Mouse (Mus musculus): ENCODE measurements around the gene Mef2c. TPM values are rescaled to one million over a fixed set of nuclear protein-coding genes. Genes with fewer than 3 reads are reported as not detected.

Gene Mef2c
- polyA plus RNA-seq, 1 experiment from 2014 or later: 53.3 TPM

- H3K9ac ChIP-seq (replicated peaks; ENCODE audit: low read depth, low read length): no peak overlapping the region
- H3K9me3 ChIP-seq (ENCODE audit: control insufficient read depth, low read depth, low read length): no peaks in the 10 kb centered on the region
- no peak for ATAC-seq (ENCODE audit: insufficient number of reproducible peaks, insufficient read depth, low FRiP score, low read depth)
- H3K4me3 ChIP-seq (ENCODE audit: low read depth, low read length): no peak overlapping the region
- no peak overlapping the region for H3K4me2 ChIP-seq (replicated peaks; ENCODE audit: low read depth, low read length)
- H3K4me1 ChIP-seq (ENCODE audit: control insufficient read depth, insufficient read depth, low read length): peaks cover 7% of the 10 kb centered on the region; the same call in 1 of the 2 replicates
- H3K27ac ChIP-seq (ENCODE audit: low read length): no peak overlapping the region
- H3K36me3 ChIP-seq (ENCODE audit: control insufficient read depth, insufficient read depth, low read length): no peaks in the 10 kb centered on the region
- H3K27me3 ChIP-seq (ENCODE audit: control insufficient read depth, insufficient read depth, low read length): no peaks in the 10 kb centered on the region
- 63% methylated on average over 1 of the region's 1 CpGs for WGBS
Measured at GRCm38 (mm10) chr13:83612195-83612594, 108.4 kb downstream of the Mef2c start.

GRCm38 (mm10) chr13:83615875-83616274, 112.0 kb downstream of the Mef2c start:
- Histone ChIP-seq H3K27me3 (ENCODE audit: control insufficient read depth, insufficient read depth, low read length) (no peaks in the 10 kb centered on the region), H3K4me1 (ENCODE audit: control insufficient read depth, insufficient read depth, low read length) (no peaks in the 10 kb centered on the region), H3K27ac (ENCODE audit: low read length) (no peak overlapping the region), H3K36me3 (ENCODE audit: control insufficient read depth, insufficient read depth, low read length) (no peaks in the 10 kb centered on the region), H3K4me3 (ENCODE audit: low read depth, low read length) (no peak overlapping the region), H3K4me2 (replicated peaks; ENCODE audit: low read depth, low read length) (no peak overlapping the region), H3K9me3 (ENCODE audit: control insufficient read depth, low read depth, low read length) (no peaks in the 10 kb centered on the region), H3K9ac (replicated peaks; ENCODE audit: low read depth, low read length) (no peak overlapping the region)
- ATAC-seq (ENCODE audit: insufficient number of reproducible peaks, insufficient read depth, low FRiP score, low read depth): no peak
- 80% methylated on average over 3 of the region's 3 CpGs for WGBS

- H3K27me3 ChIP-seq (ENCODE audit: control insufficient read depth, insufficient read depth, low read length): no peaks in the 10 kb centered on the region
- 86% methylated on average over 4 of the region's 4 CpGs for WGBS
- no peak for ATAC-seq (ENCODE audit: insufficient number of reproducible peaks, insufficient read depth, low FRiP score, low read depth)
Measured at GRCm38 (mm10) chr13:83624651-83625050, 120.8 kb downstream of the Mef2c start.

DNA sequence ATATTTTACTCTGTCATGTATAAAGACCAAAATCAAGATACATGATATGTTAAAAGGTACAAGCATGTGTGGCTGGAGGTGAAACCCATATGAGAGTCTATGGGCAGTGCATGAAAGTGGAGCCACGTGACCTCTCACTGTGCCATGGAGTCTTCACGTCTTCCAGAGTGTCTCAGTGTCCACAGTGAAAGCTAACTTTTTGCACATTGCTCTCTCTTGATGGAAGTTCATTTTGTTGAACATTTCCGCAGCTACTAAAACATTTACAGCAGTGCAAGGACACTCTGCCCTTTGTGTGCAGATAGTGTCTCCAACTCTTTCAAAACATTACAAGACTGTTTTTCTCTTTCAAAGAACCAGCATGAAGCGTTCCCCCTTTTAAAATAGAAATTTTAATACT, 123.6 kb downstream of the Mef2c start:
- Histone ChIP-seq H3K4me1 (ENCODE audit: control insufficient read depth, insufficient read depth, low read length) (no peaks in the 10 kb centered on the region), H3K27me3 (ENCODE audit: control insufficient read depth, insufficient read depth, low read length) (no peaks in the 10 kb centered on the region), H3K36me3 (ENCODE audit: control insufficient read depth, insufficient read depth, low read length) (no peaks in the 10 kb centered on the region), H3K9ac (replicated peaks; ENCODE audit: low read depth, low read length) (no peak overlapping the region), H3K4me2 (replicated peaks; ENCODE audit: low read depth, low read length) (no peak overlapping the region), H3K4me3 (ENCODE audit: low read depth, low read length) (no peak overlapping the region), H3K27ac (ENCODE audit: low read length) (no peak overlapping the region), H3K9me3 (ENCODE audit: control insufficient read depth, low read depth, low read length) (no peaks in the 10 kb centered on the region)
- no peak for ATAC-seq (ENCODE audit: insufficient number of reproducible peaks, insufficient read depth, low FRiP score, low read depth)
- WGBS: 87% methylated on average over 4 of the region's 4 CpGs

More at GRCm38 (mm10) chr13:83624651-83625050, 120.8 kb downstream of the Mef2c start:
- no peaks in the 10 kb centered on the region for H3K36me3 ChIP-seq (ENCODE audit: control insufficient read depth, insufficient read depth, low read length)
- H3K4me2 ChIP-seq (replicated peaks; ENCODE audit: low read depth, low read length): no peak overlapping the region
- H3K27ac ChIP-seq (ENCODE audit: low read length): no peak overlapping the region
- H3K4me3 ChIP-seq (ENCODE audit: low read depth, low read length): no peak overlapping the region
- H3K9ac ChIP-seq (replicated peaks; ENCODE audit: low read depth, low read length): no peak overlapping the region
- no peaks in the 10 kb centered on the region for H3K9me3 ChIP-seq (ENCODE audit: control insufficient read depth, low read depth, low read length)
- H3K4me1 ChIP-seq (ENCODE audit: control insufficient read depth, insufficient read depth, low read length): no peaks in the 10 kb centered on the region

DNA sequence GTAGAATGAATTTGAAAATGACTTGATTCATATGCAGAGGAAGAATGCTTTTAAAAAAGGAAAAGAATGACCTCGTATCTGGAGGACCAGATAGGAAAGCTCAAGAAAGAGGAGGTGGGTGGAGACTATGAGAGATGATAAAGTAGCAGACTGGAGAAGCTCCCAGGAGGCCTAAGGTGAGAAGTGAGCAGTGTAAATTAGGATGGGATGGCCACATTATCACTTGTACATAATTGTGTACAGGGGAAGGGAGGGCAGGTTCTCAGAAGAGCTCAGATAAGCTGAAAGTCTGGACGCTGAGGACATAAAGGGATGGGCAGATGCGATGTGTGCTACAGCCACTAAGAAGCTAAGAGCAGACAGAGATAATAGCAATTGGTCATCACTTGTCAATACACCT, 124.3 kb downstream of the Mef2c start:
- 81% methylated on average over 3 of the region's 3 CpGs for WGBS
- no peak overlapping the region for H3K4me2 ChIP-seq (replicated peaks; ENCODE audit: low read depth, low read length)
- no peak overlapping the region for H3K9ac ChIP-seq (replicated peaks; ENCODE audit: low read depth, low read length)
- no peaks in the 10 kb centered on the region for H3K4me1 ChIP-seq (ENCODE audit: control insufficient read depth, insufficient read depth, low read length)
- no peak for ATAC-seq (ENCODE audit: insufficient number of reproducible peaks, insufficient read depth, low FRiP score, low read depth)
- H3K27ac ChIP-seq (ENCODE audit: low read length): no peak overlapping the region
- H3K27me3 ChIP-seq (ENCODE audit: control insufficient read depth, insufficient read depth, low read length): no peaks in the 10 kb centered on the region
- H3K4me3 ChIP-seq (ENCODE audit: low read depth, low read length): no peak overlapping the region
- no peaks in the 10 kb centered on the region for H3K36me3 ChIP-seq (ENCODE audit: control insufficient read depth, insufficient read depth, low read length)
- no peaks in the 10 kb centered on the region for H3K9me3 ChIP-seq (ENCODE audit: control insufficient read depth, low read depth, low read length)

DNA sequence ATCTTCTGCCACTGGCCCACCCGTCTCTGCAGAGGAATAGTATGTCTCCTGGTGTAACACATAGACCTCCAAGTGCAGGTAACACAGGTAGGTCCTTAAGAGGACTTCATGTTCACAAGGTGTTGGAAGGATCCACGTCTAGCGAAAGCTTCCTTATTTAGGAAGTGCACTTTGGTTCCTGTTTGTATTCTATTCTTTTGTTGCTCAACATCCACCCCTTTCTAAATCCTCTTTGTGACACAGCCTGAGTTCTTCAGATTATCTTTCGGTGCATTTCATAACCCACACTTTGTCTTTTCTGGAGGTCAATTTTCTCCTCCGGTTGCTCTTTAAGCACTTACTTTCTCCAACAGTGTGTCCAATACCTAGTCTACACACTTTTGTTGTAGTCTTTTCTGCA, 129.3 kb downstream of the Mef2c start:
- Histone ChIP-seq H3K9me3 (ENCODE audit: control insufficient read depth, low read depth, low read length) (no peaks in the 10 kb centered on the region), H3K4me1 (ENCODE audit: control insufficient read depth, insufficient read depth, low read length) (no peaks in the 10 kb centered on the region), H3K9ac (replicated peaks; ENCODE audit: low read depth, low read length) (no peak overlapping the region), H3K27me3 (ENCODE audit: control insufficient read depth, insufficient read depth, low read length) (no peaks in the 10 kb centered on the region), H3K27ac (ENCODE audit: low read length) (no peak overlapping the region), H3K4me2 (replicated peaks; ENCODE audit: low read depth, low read length) (no peak overlapping the region), H3K36me3 (ENCODE audit: control insufficient read depth, insufficient read depth, low read length) (no peaks in the 10 kb centered on the region), H3K4me3 (ENCODE audit: low read depth, low read length) (no peak overlapping the region)
- WGBS: 92% methylated on average over 5 of the region's 5 CpGs
- no peak for ATAC-seq (ENCODE audit: insufficient number of reproducible peaks, insufficient read depth, low FRiP score, low read depth)

DNA sequence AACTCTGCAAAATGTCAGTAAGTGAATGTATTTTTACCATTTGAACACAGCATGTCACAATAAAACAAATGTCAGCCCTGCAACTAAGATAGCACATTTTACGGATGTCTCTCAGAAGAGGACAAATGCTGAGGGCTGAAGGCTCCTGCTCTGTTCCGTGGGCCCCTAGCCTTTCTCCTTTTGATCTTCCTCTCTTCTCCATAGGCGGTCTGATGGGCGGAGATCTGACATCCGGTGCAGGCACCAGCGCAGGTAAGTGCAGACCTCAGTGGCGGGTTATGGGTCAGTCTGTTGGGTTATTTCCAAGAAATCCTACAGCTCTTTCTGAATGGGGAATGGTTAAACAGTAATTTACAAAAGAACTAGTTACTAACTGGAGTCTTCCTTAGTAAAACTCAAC, 131.4 kb downstream of the Mef2c start:
- no peaks in the 10 kb centered on the region for H3K36me3 ChIP-seq (ENCODE audit: control insufficient read depth, insufficient read depth, low read length)
- no peak overlapping the region for H3K4me3 ChIP-seq (ENCODE audit: low read depth, low read length)
- H3K9ac ChIP-seq (replicated peaks; ENCODE audit: low read depth, low read length): no peak overlapping the region
- no peaks in the 10 kb centered on the region for H3K27me3 ChIP-seq (ENCODE audit: control insufficient read depth, insufficient read depth, low read length)
- H3K27ac ChIP-seq (ENCODE audit: low read length): no peak overlapping the region
- 42% methylated on average over 7 of the region's 7 CpGs for WGBS
- H3K4me1 ChIP-seq (ENCODE audit: control insufficient read depth, insufficient read depth, low read length): no peaks in the 10 kb centered on the region
- no peak for ATAC-seq (ENCODE audit: insufficient number of reproducible peaks, insufficient read depth, low FRiP score, low read depth)
- H3K9me3 ChIP-seq (ENCODE audit: control insufficient read depth, low read depth, low read length): no peaks in the 10 kb centered on the region
- H3K4me2 ChIP-seq (replicated peaks; ENCODE audit: low read depth, low read length): no peak overlapping the region

DNA sequence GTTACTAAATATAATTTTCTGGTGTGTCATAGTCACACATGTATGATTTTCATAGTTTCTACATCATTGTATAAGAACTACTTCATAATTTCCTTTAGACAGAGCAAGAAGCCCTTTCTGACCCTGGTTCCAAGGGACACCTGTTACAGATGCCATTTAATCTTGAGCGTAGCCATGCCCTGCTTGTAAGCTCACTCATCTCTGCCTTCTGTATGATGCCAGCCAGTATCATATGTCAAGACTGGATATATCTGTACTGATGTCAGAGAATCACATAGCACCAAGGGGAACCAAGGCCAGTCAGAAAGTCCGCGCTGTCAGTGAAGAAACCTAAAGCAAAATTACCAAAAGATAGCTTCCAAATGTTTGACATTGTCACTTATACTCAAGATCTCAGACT, 133.8 kb downstream of the Mef2c start:
- no peaks in the 10 kb centered on the region for H3K9me3 ChIP-seq (ENCODE audit: control insufficient read depth, low read depth, low read length)
- H3K36me3 ChIP-seq (ENCODE audit: control insufficient read depth, insufficient read depth, low read length): no peaks in the 10 kb centered on the region
- no peaks in the 10 kb centered on the region for H3K4me1 ChIP-seq (ENCODE audit: control insufficient read depth, insufficient read depth, low read length)
- 97% methylated on average over 3 of the region's 3 CpGs for WGBS
- H3K4me3 ChIP-seq (ENCODE audit: low read depth, low read length): no peak overlapping the region
- no peak overlapping the region for H3K4me2 ChIP-seq (replicated peaks; ENCODE audit: low read depth, low read length)
- no peak overlapping the region for H3K27ac ChIP-seq (ENCODE audit: low read length)
- H3K9ac ChIP-seq (replicated peaks; ENCODE audit: low read depth, low read length): no peak overlapping the region
- no peaks in the 10 kb centered on the region for H3K27me3 ChIP-seq (ENCODE audit: control insufficient read depth, insufficient read depth, low read length)
- no peak for ATAC-seq (ENCODE audit: insufficient number of reproducible peaks, insufficient read depth, low FRiP score, low read depth)

DNA sequence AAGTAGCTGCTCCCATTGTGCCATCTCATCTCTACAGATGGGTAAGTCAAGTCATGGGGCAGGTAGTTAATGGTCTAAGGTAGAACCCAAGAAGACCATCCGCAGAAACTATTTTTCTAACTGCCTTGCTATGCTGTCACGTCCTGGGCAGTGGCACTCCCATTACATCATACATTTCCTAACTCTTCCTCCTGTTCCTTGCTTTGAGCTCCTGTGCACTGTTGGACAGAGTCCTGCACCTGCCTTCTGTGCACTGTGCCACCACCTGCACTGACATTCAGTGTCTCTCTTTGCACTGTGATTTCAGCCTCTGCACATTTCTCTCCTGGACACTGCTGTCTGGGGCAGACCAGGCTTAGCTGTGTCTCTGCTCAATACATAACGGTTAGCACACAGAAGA, 134.9 kb downstream of the Mef2c start:
- H3K27ac ChIP-seq (ENCODE audit: low read length): no peak overlapping the region
- H3K4me2 ChIP-seq (replicated peaks; ENCODE audit: low read depth, low read length): no peak overlapping the region
- no peaks in the 10 kb centered on the region for H3K9me3 ChIP-seq (ENCODE audit: control insufficient read depth, low read depth, low read length)
- no peak for ATAC-seq (ENCODE audit: insufficient number of reproducible peaks, insufficient read depth, low FRiP score, low read depth)
- no peaks in the 10 kb centered on the region for H3K4me1 ChIP-seq (ENCODE audit: control insufficient read depth, insufficient read depth, low read length)
- no peaks in the 10 kb centered on the region for H3K36me3 ChIP-seq (ENCODE audit: control insufficient read depth, insufficient read depth, low read length)
- no peak overlapping the region for H3K4me3 ChIP-seq (ENCODE audit: low read depth, low read length)
- H3K9ac ChIP-seq (replicated peaks; ENCODE audit: low read depth, low read length): no peak overlapping the region
- H3K27me3 ChIP-seq (ENCODE audit: control insufficient read depth, insufficient read depth, low read length): no peaks in the 10 kb centered on the region
- 81% methylated on average over 3 of the region's 3 CpGs for WGBS

Data from stomach, embryonic 14.5 days (tissue).